Mouse (Mus musculus): Measurements from ENCODE around the gene Ube2v1. TPM values are rescaled to one million over a fixed set of nuclear protein-coding genes. Genes with fewer than 3 reads are reported as not detected.
"Not testable (repeated sequence)": the region's sequence is repeated elsewhere in the genome, so short reads cannot be mapped to it uniquely, and the experiment has no call there.

The Ube2v1 gene
- total RNA-seq, 1 experiment = 115 TPM

GRCm38 (mm10) chr2:167617472-167617871 is 14.4 kb downstream of the Ube2v1 start:
- H3K36me3 ChIP-seq (ENCODE audit: control insufficient read depth, insufficient read depth, low read length, poor library complexity, severe bottlenecking) = peaks cover 51% of the 10 kb centered on the region
- in situ Hi-C loops (cut with MboI; ENCODE audit: low sequenced_read_pairs in 2 of 2, unreplicated experiment in 2 of 2) = no loop called here
- no peaks in the 10 kb centered on the region for H3K9me3 ChIP-seq (ENCODE audit: control insufficient read depth, insufficient read depth, low read depth, low read length)
- no peak overlapping the region for H3K9ac ChIP-seq (ENCODE audit: insufficient read depth, low read depth, low read length, poor library complexity, severe bottlenecking)
- no peak overlapping the region for H3K4me3 ChIP-seq (ENCODE audit: insufficient read depth in 1 of 2, low read depth in 1 of 2, low read length in 2 of 2, poor library complexity in 1 of 2, severe bottlenecking in 1 of 2)
- TF ChIP-seq HCFC1 (IDR thresholded peaks at IDR 0.05; ENCODE audit: borderline replicate concordance, insufficient read depth, low read length) (no peak), ZC3H11A (IDR thresholded peaks at IDR 0.05; ENCODE audit: borderline replicate concordance, low read depth, low read length) (no peak), MAFK (IDR thresholded peaks at IDR 0.05; ENCODE audit: insufficient read depth, low read depth, low read length) (no peak), CHD2 (IDR thresholded peaks at IDR 0.05; ENCODE audit: low read depth, low read length) (no peak), ZNF384 (IDR thresholded peaks at IDR 0.05; ENCODE audit: low read depth, low read length) (no peak)
- peaks cover 0 to 24% of the 10 kb centered on the region in 2 experiments; a peak in 2 of 4 replicates for H3K4me1 ChIP-seq (ENCODE audit: control insufficient read depth in 2 of 2, insufficient read depth in 2 of 2, low read length in 2 of 2, poor library complexity in 1 of 2)
- no peak overlapping the region for H3K27ac ChIP-seq (ENCODE audit: insufficient read depth, low read depth, low read length, poor library complexity, severe bottlenecking)
- DNase-seq (ENCODE audit: low read depth, low spot score) = no peak

- no peak overlapping the region for H3K4me3 ChIP-seq (ENCODE audit: insufficient read depth in 1 of 2, low read depth in 1 of 2, low read length in 2 of 2, poor library complexity in 1 of 2, severe bottlenecking in 1 of 2)
- H3K36me3 ChIP-seq (ENCODE audit: control insufficient read depth, insufficient read depth, low read length, poor library complexity, severe bottlenecking) = peaks cover 49% of the 10 kb centered on the region
- DNase-seq (ENCODE audit: low read depth, low spot score) = no peak
- no peak overlapping the region for H3K27ac ChIP-seq (ENCODE audit: insufficient read depth, low read depth, low read length, poor library complexity, severe bottlenecking)
- peaks cover 0 to 19% of the 10 kb centered on the region in 2 experiments; a peak in 2 of 4 replicates for H3K4me1 ChIP-seq (ENCODE audit: control insufficient read depth in 2 of 2, insufficient read depth in 2 of 2, low read length in 2 of 2, poor library complexity in 1 of 2)
- no peak overlapping the region for H3K9ac ChIP-seq (ENCODE audit: insufficient read depth, low read depth, low read length, poor library complexity, severe bottlenecking)
- no peaks in the 10 kb centered on the region for H3K9me3 ChIP-seq (ENCODE audit: control insufficient read depth, insufficient read depth, low read depth, low read length)
- in situ Hi-C loops (cut with MboI; ENCODE audit: low sequenced_read_pairs in 2 of 2, unreplicated experiment in 2 of 2) = no loop called here
- TF ChIP-seq HCFC1 (IDR thresholded peaks at IDR 0.05; ENCODE audit: borderline replicate concordance, insufficient read depth, low read length) (no peak), ZC3H11A (IDR thresholded peaks at IDR 0.05; ENCODE audit: borderline replicate concordance, low read depth, low read length) (no peak), MAFK (IDR thresholded peaks at IDR 0.05; ENCODE audit: insufficient read depth, low read depth, low read length) (no peak), CHD2 (IDR thresholded peaks at IDR 0.05; ENCODE audit: low read depth, low read length) (no peak), ZNF384 (IDR thresholded peaks at IDR 0.05; ENCODE audit: low read depth, low read length) (no peak)
Observed at GRCm38 (mm10) chr2:167617034-167617433, 14.9 kb downstream of the Ube2v1 start.

GRCm38 (mm10) chr2:167613335-167613734 is 18.6 kb downstream of the Ube2v1 start:
- H3K9ac ChIP-seq (ENCODE audit: insufficient read depth, low read depth, low read length, poor library complexity, severe bottlenecking); DNase-seq (ENCODE audit: low read depth, low spot score); H3K9me3 ChIP-seq (ENCODE audit: control insufficient read depth, insufficient read depth, low read depth, low read length); H3K4me3 ChIP-seq (ENCODE audit: insufficient read depth in 1 of 2, low read depth in 1 of 2, low read length in 2 of 2, poor library complexity in 1 of 2, severe bottlenecking in 1 of 2); H3K27ac ChIP-seq (ENCODE audit: insufficient read depth, low read depth, low read length, poor library complexity, severe bottlenecking); in situ Hi-C loops (cut with MboI; ENCODE audit: low sequenced_read_pairs in 2 of 2, unreplicated experiment in 2 of 2): not testable (repeated sequence)
- TF ChIP-seq ZNF384 (IDR thresholded peaks at IDR 0.05; ENCODE audit: low read depth, low read length) = 0 out of 2 replicates have a peak, but pooled peaks have one; percentile 44
- peaks cover 0 to 13% of the 10 kb centered on the region in 2 experiments; a peak in 1 of 4 replicates for H3K4me1 ChIP-seq (ENCODE audit: control insufficient read depth in 2 of 2, insufficient read depth in 2 of 2, low read length in 2 of 2, poor library complexity in 1 of 2)
- H3K36me3 ChIP-seq (ENCODE audit: control insufficient read depth, insufficient read depth, low read length, poor library complexity, severe bottlenecking) = peaks cover 52% of the 10 kb centered on the region

GRCm38 (mm10) chr2:167612122-167612521 is 19.8 kb downstream of the Ube2v1 start:
- Histone ChIP-seq H3K27ac (ENCODE audit: insufficient read depth, low read depth, low read length, poor library complexity, severe bottlenecking) (no peak overlapping the region), H3K4me1 (ENCODE audit: control insufficient read depth in 2 of 2, insufficient read depth in 2 of 2, low read length in 2 of 2, poor library complexity in 1 of 2) (peaks cover 0 to 10% of the 10 kb centered on the region in 2 experiments; a peak in 1 of 4 replicates), H3K9ac (ENCODE audit: insufficient read depth, low read depth, low read length, poor library complexity, severe bottlenecking) (no peak overlapping the region), H3K4me3 (ENCODE audit: insufficient read depth in 1 of 2, low read depth in 1 of 2, low read length in 2 of 2, poor library complexity in 1 of 2, severe bottlenecking in 1 of 2) (no peak overlapping the region), H3K9me3 (ENCODE audit: control insufficient read depth, insufficient read depth, low read depth, low read length) (no peaks in the 10 kb centered on the region), H3K36me3 (ENCODE audit: control insufficient read depth, insufficient read depth, low read length, poor library complexity, severe bottlenecking) (peaks cover 49% of the 10 kb centered on the region)
- DNase-seq (ENCODE audit: low read depth, low spot score) = no peak
- TF ChIP-seq ZC3H11A (IDR thresholded peaks at IDR 0.05; ENCODE audit: borderline replicate concordance, low read depth, low read length) (no peak), MAFK (IDR thresholded peaks at IDR 0.05; ENCODE audit: insufficient read depth, low read depth, low read length) (no peak), CHD2 (IDR thresholded peaks at IDR 0.05; ENCODE audit: low read depth, low read length) (no peak)
- in situ Hi-C loops (cut with MboI; ENCODE audit: low sequenced_read_pairs in 2 of 2, unreplicated experiment in 2 of 2) = no loop called here

DNA sequence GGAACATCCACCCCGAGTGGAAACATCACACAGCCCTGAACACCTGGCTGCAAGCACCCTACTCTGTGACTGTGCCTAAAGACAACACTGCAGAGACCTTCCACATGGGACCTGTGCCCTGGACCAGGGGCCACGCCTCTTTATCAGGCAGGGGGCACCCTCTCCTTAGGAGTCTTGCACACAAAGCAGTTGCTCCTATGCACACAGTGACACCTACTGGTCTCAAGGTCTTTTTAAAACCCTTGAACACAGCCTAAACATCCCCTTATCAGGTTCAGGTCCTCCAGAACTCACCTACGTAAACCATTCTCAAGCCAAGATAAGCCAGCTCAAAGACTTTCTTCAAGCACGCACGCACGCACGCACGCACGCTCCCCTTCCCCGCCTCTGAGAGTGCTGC is 20.6 kb downstream of the Ube2v1 start:
- no peak overlapping the region for H3K9ac ChIP-seq (ENCODE audit: insufficient read depth, low read depth, low read length, poor library complexity, severe bottlenecking)
- in situ Hi-C loops (cut with MboI; ENCODE audit: low sequenced_read_pairs in 2 of 2, unreplicated experiment in 2 of 2) = no loop called here
- TF ChIP-seq MAFK (IDR thresholded peaks at IDR 0.05; ENCODE audit: insufficient read depth, low read depth, low read length) (no peak), HCFC1 (IDR thresholded peaks at IDR 0.05; ENCODE audit: borderline replicate concordance, insufficient read depth, low read length) (no peak), CHD2 (IDR thresholded peaks at IDR 0.05; ENCODE audit: low read depth, low read length) (no peak), ZNF384 (IDR thresholded peaks at IDR 0.05; ENCODE audit: low read depth, low read length) (no peak), ZC3H11A (IDR thresholded peaks at IDR 0.05; ENCODE audit: borderline replicate concordance, low read depth, low read length) (no peak)
- H3K36me3 ChIP-seq (ENCODE audit: control insufficient read depth, insufficient read depth, low read length, poor library complexity, severe bottlenecking) = peaks cover 43% of the 10 kb centered on the region
- no peak for DNase-seq (ENCODE audit: low read depth, low spot score)
- no peak overlapping the region for H3K4me3 ChIP-seq (ENCODE audit: insufficient read depth in 1 of 2, low read depth in 1 of 2, low read length in 2 of 2, poor library complexity in 1 of 2, severe bottlenecking in 1 of 2)
- H3K9me3 ChIP-seq (ENCODE audit: control insufficient read depth, insufficient read depth, low read depth, low read length) = no peaks in the 10 kb centered on the region
- no peak overlapping the region for H3K27ac ChIP-seq (ENCODE audit: insufficient read depth, low read depth, low read length, poor library complexity, severe bottlenecking)
- H3K4me1 ChIP-seq (ENCODE audit: control insufficient read depth in 2 of 2, insufficient read depth in 2 of 2, low read length in 2 of 2, poor library complexity in 1 of 2) = peaks cover 0 to 10% of the 10 kb centered on the region in 2 experiments; a peak in 1 of 4 replicates
